Mouse (Mus musculus): ENCODE data around the gene Zfyve21. TPM values are rescaled to one million over a fixed set of nuclear protein-coding genes. Genes with fewer than 3 reads are reported as not detected.

The Zfyve21 gene
- total and polyA plus RNA-seq, 3 experiments, result 65.1 to 74.8 (median 71.9) TPM

DNA sequence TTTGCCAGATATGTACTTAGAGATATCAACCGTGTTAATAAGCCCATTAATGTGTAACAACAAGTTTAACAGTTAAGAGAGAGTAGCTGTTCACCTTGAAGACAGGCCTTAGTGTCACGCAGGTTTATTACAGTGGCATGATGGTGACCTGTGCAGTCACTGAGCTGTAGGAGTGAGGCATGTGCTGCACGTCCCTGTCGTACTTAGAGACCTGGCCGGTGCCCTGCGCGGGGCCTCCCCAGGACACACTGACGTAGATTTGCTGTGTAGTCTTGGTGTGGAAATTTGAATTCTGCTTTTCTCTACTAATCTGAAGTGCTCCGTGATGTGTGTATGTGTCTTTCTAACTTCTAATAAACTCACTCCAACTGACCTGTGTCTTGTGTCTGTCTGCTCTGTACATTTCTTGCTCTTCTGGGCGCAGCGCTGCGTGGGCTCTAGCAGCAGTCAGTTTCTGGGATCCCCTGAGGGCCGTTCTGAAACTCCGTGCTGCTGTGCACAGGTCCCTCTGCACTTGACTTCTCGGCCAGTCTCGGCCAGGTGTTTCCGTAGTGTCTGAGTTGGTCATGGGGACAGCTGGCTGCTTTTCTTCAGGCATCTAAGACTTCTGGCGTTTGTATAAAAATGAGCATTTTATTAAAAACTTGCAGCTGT, 19.3 kb upstream of the Zfyve21 start:
- no peak overlapping the region for H3K9ac ChIP-seq (ENCODE audit: low read depth, low read length)
- no peaks in the 10 kb centered on the region for H3K79me2 ChIP-seq (replicated peaks; ENCODE audit: control insufficient read depth, insufficient read depth, low read length)
- H3K27me3 ChIP-seq (ENCODE audit: control insufficient read depth, insufficient read depth, low read length), result no peaks in the 10 kb centered on the region
- no peak for DNase-seq
- TF ChIP-seq EP300 (IDR thresholded peaks at IDR 0.05; ENCODE audit: insufficient read depth, low read depth, low read length) (no peak), CTCF (IDR thresholded peaks at IDR 0.05) (no peak), POLR2A (IDR thresholded peaks at IDR 0.05; ENCODE audit: insufficient read depth, low read depth, low read length) (no peak)
- peaks cover 8% of the 10 kb centered on the region; the same call in 1 of the 2 replicates for H3K4me1 ChIP-seq (ENCODE audit: control insufficient read depth, insufficient read depth, low read length)
- no peak overlapping the region for H3K4me3 ChIP-seq
- H3K36me3 ChIP-seq (ENCODE audit: control insufficient read depth, insufficient read depth, low read length), result no peaks in the 10 kb centered on the region
- intact Hi-C loops (cut with DNase I), result no loop called here
- 74% methylated on average over 18 of the region's 18 CpGs for WGBS
- peak overlapping the region; percentile 7; the same call in 1 of the 2 replicates for H3K27ac ChIP-seq

- H3K9ac ChIP-seq (ENCODE audit: low read depth, low read length), result no peak overlapping the region
- peak overlapping the region; percentile 31; the same call in 1 of the 2 replicates for H3K27ac ChIP-seq
- H3K4me1 ChIP-seq (ENCODE audit: control insufficient read depth, insufficient read depth, low read length), result peaks cover 12% of the 10 kb centered on the region
- 75% methylated on average over 28 of the region's 28 CpGs for WGBS
- no peak overlapping the region for H3K4me3 ChIP-seq
- H3K79me2 ChIP-seq (replicated peaks; ENCODE audit: control insufficient read depth, insufficient read depth, low read length), result no peaks in the 10 kb centered on the region
- TF ChIP-seq EP300 (IDR thresholded peaks at IDR 0.05; ENCODE audit: insufficient read depth, low read depth, low read length) (peak; percentile 76; the same call in 1 of the 2 replicates), POLR2A (IDR thresholded peaks at IDR 0.05; ENCODE audit: insufficient read depth, low read depth, low read length) (no peak), CTCF (IDR thresholded peaks at IDR 0.05) (no peak)
- intact Hi-C loops (cut with DNase I), result no loop called here
- H3K27me3 ChIP-seq (ENCODE audit: control insufficient read depth, insufficient read depth, low read length), result no peaks in the 10 kb centered on the region
- DNase-seq, result peak; percentile 62 to 70
- no peaks in the 10 kb centered on the region for H3K36me3 ChIP-seq (ENCODE audit: control insufficient read depth, insufficient read depth, low read length)
Measured at GRCm38 (mm10) chr12:111795180-111795895, 18.6 kb upstream of the Zfyve21 start.

GRCm38 (mm10) chr12:111797251-111797650, 16.7 kb upstream of the Zfyve21 start:
- Histone ChIP-seq H3K27ac (no peak overlapping the region), H3K79me2 (replicated peaks; ENCODE audit: control insufficient read depth, insufficient read depth, low read length) (no peaks in the 10 kb centered on the region), H3K27me3 (ENCODE audit: control insufficient read depth, insufficient read depth, low read length) (no peaks in the 10 kb centered on the region), H3K4me1 (ENCODE audit: control insufficient read depth, insufficient read depth, low read length) (peaks cover 16% of the 10 kb centered on the region), H3K9ac (ENCODE audit: low read depth, low read length) (no peak overlapping the region), H3K4me3 (no peak overlapping the region), H3K36me3 (ENCODE audit: control insufficient read depth, insufficient read depth, low read length) (no peaks in the 10 kb centered on the region)
- intact Hi-C loops (cut with DNase I), result no loop called here
- TF ChIP-seq EP300 (IDR thresholded peaks at IDR 0.05; ENCODE audit: insufficient read depth, low read depth, low read length), result no peak
- TF ChIP-seq CTCF (IDR thresholded peaks at IDR 0.05), result no peak
- no peak for TF ChIP-seq POLR2A (IDR thresholded peaks at IDR 0.05; ENCODE audit: insufficient read depth, low read depth, low read length)
- DNase-seq, result no peak
- WGBS, result 64% methylated on average over 8 of the region's 8 CpGs

DNA sequence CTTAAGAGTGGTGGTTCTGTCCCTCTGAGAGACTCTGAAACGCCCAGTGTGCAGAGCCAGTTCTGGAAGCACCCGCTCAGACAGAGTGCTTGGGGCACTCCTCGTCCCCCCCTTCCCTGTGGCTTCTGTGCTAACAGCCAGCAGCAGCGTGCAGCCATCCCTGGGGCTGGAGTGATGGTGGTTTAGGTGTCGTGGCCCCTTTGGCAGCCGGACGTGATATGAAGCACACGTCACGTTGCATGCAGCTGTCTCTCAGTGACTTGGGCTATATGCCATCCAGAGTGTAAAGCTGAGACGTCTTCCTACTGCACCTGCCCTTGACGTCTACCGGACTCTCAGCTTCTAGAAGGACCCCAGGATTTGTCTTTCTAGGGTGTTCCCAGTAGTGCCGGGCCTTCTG, 15.5 kb upstream of the Zfyve21 start:
- Histone ChIP-seq H3K27me3 (ENCODE audit: control insufficient read depth, insufficient read depth, low read length) (no peaks in the 10 kb centered on the region), H3K4me1 (ENCODE audit: control insufficient read depth, insufficient read depth, low read length) (peaks cover 16% of the 10 kb centered on the region), H3K4me3 (no peak overlapping the region), H3K36me3 (ENCODE audit: control insufficient read depth, insufficient read depth, low read length) (no peaks in the 10 kb centered on the region), H3K27ac (no peak overlapping the region), H3K79me2 (replicated peaks; ENCODE audit: control insufficient read depth, insufficient read depth, low read length) (no peaks in the 10 kb centered on the region), H3K9ac (ENCODE audit: low read depth, low read length) (no peak overlapping the region)
- intact Hi-C loops (cut with DNase I), result no loop called here
- 85% methylated on average over 13 of the region's 13 CpGs for WGBS
- no peak for TF ChIP-seq CTCF (IDR thresholded peaks at IDR 0.05)
- no peak for TF ChIP-seq EP300 (IDR thresholded peaks at IDR 0.05; ENCODE audit: insufficient read depth, low read depth, low read length)
- TF ChIP-seq POLR2A (IDR thresholded peaks at IDR 0.05; ENCODE audit: insufficient read depth, low read depth, low read length), result no peak
- DNase-seq, result no peak

GRCm38 (mm10) chr12:111800459-111801183, 13.3 kb upstream of the Zfyve21 start:
- peak overlapping the region; percentile 36 for H3K27ac ChIP-seq
- no peaks in the 10 kb centered on the region for H3K79me2 ChIP-seq (replicated peaks; ENCODE audit: control insufficient read depth, insufficient read depth, low read length)
- TF ChIP-seq CTCF (IDR thresholded peaks at IDR 0.05) (peak; percentile 28; the same call in 1 of the 2 replicates), POLR2A (IDR thresholded peaks at IDR 0.05; ENCODE audit: insufficient read depth, low read depth, low read length) (no peak), EP300 (IDR thresholded peaks at IDR 0.05; ENCODE audit: insufficient read depth, low read depth, low read length) (peak; percentile 78)
- no peaks in the 10 kb centered on the region for H3K27me3 ChIP-seq (ENCODE audit: control insufficient read depth, insufficient read depth, low read length)
- intact Hi-C loops (cut with DNase I), result no loop called here
- peak in 1 of 2 experiments; percentile 53 for DNase-seq
- H3K4me1 ChIP-seq (ENCODE audit: control insufficient read depth, insufficient read depth, low read length), result peaks cover 8% of the 10 kb centered on the region
- H3K36me3 ChIP-seq (ENCODE audit: control insufficient read depth, insufficient read depth, low read length), result no peaks in the 10 kb centered on the region
- WGBS, result 54% methylated on average over 10 of the region's 10 CpGs
- H3K4me3 ChIP-seq, result no peak overlapping the region
- H3K9ac ChIP-seq (ENCODE audit: low read depth, low read length), result no peak overlapping the region

Measured in heart, adult 2 months (tissue).